Mouse (Mus musculus) limb, embryonic 14.5 days (tissue): Measurements from ENCODE around the gene Pde1c. TPM values are rescaled to one million over a fixed set of nuclear protein-coding genes. Genes with fewer than 3 reads are reported as not detected.
A peak's percentile ranks its signal among the peaks of the same experiment; 100 is the strongest.

Source experiments
- ATAC-seq: fragments of 200-750 bp; cut with Nextera tagmentation; 2 replicates; pipeline ENCODE4 v1.8.0; 2017; ENCODE audit warnings: low read depth, moderate number of reproducible peaks, moderate TSS enrichment; ENCODE audit not compliant: low FRiP score
- DNase-seq: peaks from one replicate; pipeline ENCODE4 v3.0.0-alpha.2; 2015; ENCODE audit warnings: low spot score
- H3K27ac ChIP-seq: fragments of 300-500 bp; sonication (generic); replicated peaks from 2 replicates; pipeline ENCODE4 v1.5.1; 2014; ENCODE audit warnings: low read depth, mild to moderate bottlenecking, low read length, moderate library complexity, mixed read lengths
- H3K27me3 ChIP-seq: fragments of 300-500 bp; sonication (generic); 2 replicates; pipeline ENCODE4 v1.6.1; 2014; ENCODE audit warnings: low read length, mixed read lengths; ENCODE audit not compliant: control insufficient read depth, insufficient read depth
- H3K36me3 ChIP-seq: fragments of 300-500 bp; sonication (generic); 2 replicates; pipeline ENCODE4 v1.6.1; 2014; ENCODE audit warnings: mild to moderate bottlenecking, low read length, moderate library complexity, mixed read lengths; ENCODE audit not compliant: control insufficient read depth, insufficient read depth
- H3K4me1 ChIP-seq: fragments of 300-500 bp; sonication (generic); 2 replicates; pipeline ENCODE4 v1.6.1; 2014; ENCODE audit warnings: antibody characterized with exemption, low read length, mixed read lengths; ENCODE audit not compliant: control insufficient read depth, insufficient read depth
- H3K4me2 ChIP-seq: fragments of 300-500 bp; sonication (generic); replicated peaks from 2 replicates; pipeline ENCODE4 v1.6.1; 2014; ENCODE audit warnings: low read depth, mild to moderate bottlenecking, low read length, moderate library complexity; ENCODE audit not compliant: severe bottlenecking
- H3K4me3 ChIP-seq: fragments of 300-500 bp; sonication (generic); replicated peaks from 2 replicates; pipeline ENCODE4 v1.5.1; 2014; ENCODE audit warnings: low read length
- H3K9ac ChIP-seq: fragments of 300-500 bp; sonication (generic); 2 replicates; pipeline ENCODE4 v1.6.1; 2014; ENCODE audit warnings: mild to moderate bottlenecking, low read depth, low read length, moderate library complexity; ENCODE audit not compliant: severe bottlenecking
- H3K9me3 ChIP-seq: fragments of 300-500 bp; sonication (generic); 2 replicates; pipeline ENCODE4 v1.6.1; 2016; ENCODE audit warnings: low read length; ENCODE audit not compliant: control insufficient read depth
- POLR2A ChIP-seq: fragments of 200-500 bp; IDR thresholded peaks from 2 replicates; pipeline ENCODE4 v1.8.0; 2012; ENCODE audit warnings: inconsistent platforms, mild to moderate bottlenecking, moderate library complexity, borderline replicate concordance; ENCODE audit not compliant: insufficient read depth, insufficient read length; ENCODE audit errors: extremely low read depth
- WGBS: fragments of 180-500 bp; shearing (Covaris S2); extraction: QIAGEN DNeasy Blood & Tissue Kit; methylation state at CpG from one replicate; pipeline ENCODE4 v1.1.7; 2014; 5-methylcytosine and 5-hydroxymethylcytosine counted together
- polyA plus RNA-seq, 2 experiments: library from polyadenylated mRNA; depleted of rRNA in 1 of 2; stranded (reverse) in 1 of 2; unstranded in 1 of 2; fragments of >200 nt; fragmentation: Nextera tagmentation in 1 of 2; extraction: Ambion mirVana in 1 of 2; gene quantifications; 2 replicates each; pipeline versions ENCODE4 v1.2.1 to v1.2.3; 2012 to 2014

Gene Pde1c
- polyA plus RNA-seq, 2 experiments: 2.2 to 2.4 TPM

- Histone ChIP-seq H3K36me3 (no peaks in the 10 kb centered on the region), H3K4me3 (no peak overlapping the region), H3K27me3 (no peaks in the 10 kb centered on the region), H3K27ac (no peak overlapping the region), H3K9ac (no peak overlapping the region), H3K4me1 (no peaks in the 10 kb centered on the region), H3K4me2 (no peak overlapping the region), H3K9me3 (no peaks in the 10 kb centered on the region)
- ATAC-seq (no peak), DNase-seq (no peak)
- no peak for TF ChIP-seq POLR2A
- WGBS: 75% methylated on average over 3 of the region's 3 CpGs
Measured at GRCm38 (mm10) chr6:56335811-56336446, 233.0 kb downstream of the Pde1c start.

DNA sequence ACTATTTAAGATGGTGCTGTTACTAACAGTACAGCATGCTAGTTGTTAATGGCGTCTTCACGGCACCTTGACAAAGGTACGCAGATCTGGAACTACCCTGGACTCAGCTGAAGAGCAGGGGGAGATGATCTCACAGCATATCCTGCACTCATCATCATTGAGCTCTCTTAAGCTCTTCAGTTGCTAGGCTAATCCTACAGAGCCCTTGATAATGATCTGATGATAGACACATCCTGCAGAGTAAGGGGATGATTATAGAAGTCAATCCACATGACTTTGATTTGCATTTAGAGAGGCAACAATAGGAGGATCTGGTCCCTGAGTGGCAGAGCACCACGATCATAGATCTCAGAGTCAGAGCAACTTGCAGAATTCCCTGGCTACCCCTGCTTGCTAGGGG is 236.8 kb downstream of the Pde1c start:
- H3K9me3 ChIP-seq: no peaks in the 10 kb centered on the region
- H3K4me2 ChIP-seq: no peak overlapping the region
- ATAC-seq: no peak
- no peaks in the 10 kb centered on the region for H3K27me3 ChIP-seq
- no peak overlapping the region for H3K4me3 ChIP-seq
- WGBS: 76% methylated on average over 4 of the region's 4 CpGs
- DNase-seq: no peak
- H3K4me1 ChIP-seq: no peaks in the 10 kb centered on the region
- TF ChIP-seq POLR2A: no peak
- H3K36me3 ChIP-seq: no peaks in the 10 kb centered on the region
- no peak overlapping the region for H3K9ac ChIP-seq
- H3K27ac ChIP-seq: no peak overlapping the region

DNA sequence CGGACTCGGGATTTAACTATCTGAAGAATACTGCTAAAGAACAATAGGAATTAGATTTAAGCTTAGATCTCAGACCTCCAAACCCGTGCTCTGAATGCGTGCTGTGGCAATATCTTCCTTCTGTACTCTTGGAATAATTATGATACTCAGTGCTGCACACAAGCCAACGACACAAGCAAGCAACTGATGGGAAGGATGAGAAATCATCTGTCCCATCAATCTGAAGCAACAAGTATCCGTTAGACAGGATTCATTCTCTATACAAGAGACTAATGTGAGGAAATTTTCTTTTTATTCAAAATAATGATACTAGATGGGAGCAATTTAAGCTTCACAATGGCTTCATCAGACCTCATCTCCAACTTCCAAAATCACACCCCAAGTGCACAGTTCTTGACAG is 237.5 kb downstream of the Pde1c start:
- no peak for ATAC-seq
- no peaks in the 10 kb centered on the region for H3K4me1 ChIP-seq
- H3K9ac ChIP-seq: no peak overlapping the region
- no peak for DNase-seq
- no peaks in the 10 kb centered on the region for H3K36me3 ChIP-seq
- no peak overlapping the region for H3K4me2 ChIP-seq
- no peak for TF ChIP-seq POLR2A
- H3K9me3 ChIP-seq: no peaks in the 10 kb centered on the region
- no peaks in the 10 kb centered on the region for H3K27me3 ChIP-seq
- WGBS: 91% methylated on average over 6 of the region's 6 CpGs
- H3K27ac ChIP-seq: no peak overlapping the region
- no peak overlapping the region for H3K4me3 ChIP-seq

- H3K4me3 ChIP-seq: no peak overlapping the region
- DNase-seq (no peak), ATAC-seq (no peak)
- H3K27me3 ChIP-seq: no peaks in the 10 kb centered on the region
- WGBS: 61% methylated on average over 1 of the region's 1 CpGs
- no peaks in the 10 kb centered on the region for H3K9me3 ChIP-seq
- H3K9ac ChIP-seq: no peak overlapping the region
- no peak overlapping the region for H3K4me2 ChIP-seq
- TF ChIP-seq POLR2A: no peak
- no peak overlapping the region for H3K27ac ChIP-seq
- H3K36me3 ChIP-seq: no peaks in the 10 kb centered on the region
- no peaks in the 10 kb centered on the region for H3K4me1 ChIP-seq
Measured at GRCm38 (mm10) chr6:56328103-56328502, 240.8 kb downstream of the Pde1c start.

DNA sequence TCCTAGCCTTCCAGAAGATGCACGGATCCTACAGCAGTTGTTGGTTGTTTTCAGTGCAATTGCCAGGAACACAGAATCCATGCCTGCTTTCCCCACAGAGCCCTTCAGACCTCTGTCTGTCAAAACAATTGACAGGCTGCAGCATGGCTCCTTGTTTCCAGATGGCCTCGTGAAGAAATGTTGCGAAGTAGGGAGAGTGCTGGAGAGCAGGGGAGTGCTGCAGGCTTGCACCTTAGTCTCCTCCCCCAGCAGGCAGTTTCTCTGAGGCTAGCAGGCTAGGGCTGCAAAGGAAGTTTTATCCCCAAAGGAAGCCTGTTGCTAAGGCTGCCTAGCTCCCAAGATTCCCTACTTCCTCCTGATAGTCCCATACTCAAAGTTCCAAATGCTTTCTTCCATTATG is 246.1 kb downstream of the Pde1c start:
- H3K4me3 ChIP-seq: no peak overlapping the region
- DNase-seq: peak; percentile 14

GRCm38 (mm10) chr6:56310318-56310717 is 258.6 kb downstream of the Pde1c start:
- no peaks in the 10 kb centered on the region for H3K36me3 ChIP-seq
- H3K9me3 ChIP-seq: no peaks in the 10 kb centered on the region
- no peaks in the 10 kb centered on the region for H3K27me3 ChIP-seq
- H3K4me1 ChIP-seq: no peaks in the 10 kb centered on the region
- DNase-seq: no peak
- no peak overlapping the region for H3K9ac ChIP-seq
- H3K4me2 ChIP-seq: no peak overlapping the region
- H3K27ac ChIP-seq: no peak overlapping the region
- no peak for TF ChIP-seq POLR2A
- ATAC-seq: no peak
- H3K4me3 ChIP-seq: no peak overlapping the region

More for the DNA sequence above, 246.1 kb downstream of the Pde1c start:
- Histone ChIP-seq H3K4me2 (no peak overlapping the region), H3K27me3 (no peaks in the 10 kb centered on the region), H3K9me3 (no peaks in the 10 kb centered on the region), H3K36me3 (no peaks in the 10 kb centered on the region), H3K27ac (no peak overlapping the region), H3K9ac (no peak overlapping the region), H3K4me1 (no peaks in the 10 kb centered on the region)
- 3% methylated on average over 3 of the region's 3 CpGs for WGBS
- TF ChIP-seq POLR2A: no peak
- peak; percentile 77 for ATAC-seq
